Mouse (Mus musculus): ENCODE data around the gene Celf2. TPM values are rescaled to one million over a fixed set of nuclear protein-coding genes. Genes with fewer than 3 reads are reported as not detected.

Gene Celf2
- polyA plus RNA-seq, 1 experiment from 2014 or later, result 97.4 TPM

DNA sequence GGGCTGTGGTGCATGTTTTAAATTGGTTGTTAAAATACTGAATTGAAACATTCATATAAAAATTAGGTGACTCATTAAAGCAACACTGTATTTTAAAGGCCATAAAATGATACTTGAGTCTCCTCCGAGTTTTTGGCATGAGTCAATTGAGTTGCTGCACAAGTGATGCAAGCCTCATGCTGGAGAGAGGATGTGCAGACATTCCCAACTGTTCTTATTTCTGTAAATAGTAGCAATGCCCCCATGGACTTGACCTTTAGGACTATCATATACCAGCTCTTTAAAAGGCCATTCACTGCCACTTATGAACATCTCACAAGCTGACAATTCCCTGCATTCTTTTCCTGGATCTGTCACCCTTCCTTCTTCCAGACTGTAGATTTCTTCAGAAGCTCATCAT, 10.1 kb upstream of the Celf2 start:
- H3K4me3 ChIP-seq, result no peak overlapping the region
- no peaks in the 10 kb centered on the region for H3K4me1 ChIP-seq
- no peak overlapping the region for H3K9ac ChIP-seq
- H3K9me3 ChIP-seq, result no peaks in the 10 kb centered on the region
- H3K36me3 ChIP-seq, result no peaks in the 10 kb centered on the region
- ATAC-seq (ENCODE audit: borderline replicate concordance, extremely low read depth, low FRiP score, low TSS enrichment), result peak; percentile 35; the same call in 1 of the 2 replicates
- H3K4me2 ChIP-seq, result no peak overlapping the region
- 53% methylated on average over 1 of the region's 1 CpGs for WGBS
- H3K27ac ChIP-seq, result no peak overlapping the region
- H3K27me3 ChIP-seq, result no peaks in the 10 kb centered on the region

DNA sequence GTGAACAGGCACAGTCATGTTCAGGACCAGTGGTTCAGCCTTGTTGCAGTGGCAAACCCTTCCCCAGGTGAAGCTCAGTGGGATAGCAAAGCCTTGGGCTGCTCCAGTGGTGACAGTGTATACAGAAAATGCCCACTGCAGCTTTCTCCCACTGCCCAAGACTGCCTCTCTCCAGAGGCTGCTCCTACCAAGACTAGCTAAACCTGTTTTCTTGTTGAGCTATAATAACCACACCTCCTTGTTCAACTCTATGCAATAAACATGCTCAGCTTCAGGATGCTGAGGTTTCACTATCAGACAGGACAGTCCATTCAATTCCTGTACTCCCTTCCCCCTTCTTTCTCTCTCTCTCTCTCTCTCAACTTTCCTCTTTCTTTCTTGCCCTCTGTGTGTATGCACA, 15.9 kb downstream of the Celf2 start:
- H3K9ac ChIP-seq, result no peak overlapping the region
- ATAC-seq (ENCODE audit: borderline replicate concordance, extremely low read depth, low FRiP score, low TSS enrichment), result no peak
- no peak overlapping the region for H3K4me3 ChIP-seq

GRCm38 (mm10) chr2:7484974-7485373, 24.4 kb downstream of the Celf2 start:
- no peak for ATAC-seq (ENCODE audit: borderline replicate concordance, extremely low read depth, low FRiP score, low TSS enrichment)
- Histone ChIP-seq H3K4me1 (no peaks in the 10 kb centered on the region), H3K9ac (no peak overlapping the region), H3K4me3 (no peak overlapping the region), H3K4me2 (no peak overlapping the region), H3K27me3 (no peaks in the 10 kb centered on the region), H3K9me3 (no peaks in the 10 kb centered on the region), H3K36me3 (no peaks in the 10 kb centered on the region), H3K27ac (no peak overlapping the region)
- WGBS, result 68% methylated on average over 2 of the region's 2 CpGs

More for the DNA sequence above, 15.9 kb downstream of the Celf2 start:
- Histone ChIP-seq H3K27ac (no peak overlapping the region), H3K27me3 (no peaks in the 10 kb centered on the region), H3K36me3 (no peaks in the 10 kb centered on the region), H3K4me1 (no peaks in the 10 kb centered on the region), H3K4me2 (no peak overlapping the region), H3K9me3 (no peaks in the 10 kb centered on the region)

- Histone ChIP-seq H3K9me3 (no peaks in the 10 kb centered on the region), H3K27ac (no peak overlapping the region), H3K36me3 (no peaks in the 10 kb centered on the region), H3K4me1 (no peaks in the 10 kb centered on the region), H3K9ac (no peak overlapping the region), H3K4me3 (no peak overlapping the region), H3K27me3 (no peaks in the 10 kb centered on the region), H3K4me2 (no peak overlapping the region)
- WGBS, result 73% methylated on average over 4 of the region's 4 CpGs
- no peak for ATAC-seq (ENCODE audit: borderline replicate concordance, extremely low read depth, low FRiP score, low TSS enrichment)
Measured at GRCm38 (mm10) chr2:7482062-7482461, 27.3 kb downstream of the Celf2 start.

DNA sequence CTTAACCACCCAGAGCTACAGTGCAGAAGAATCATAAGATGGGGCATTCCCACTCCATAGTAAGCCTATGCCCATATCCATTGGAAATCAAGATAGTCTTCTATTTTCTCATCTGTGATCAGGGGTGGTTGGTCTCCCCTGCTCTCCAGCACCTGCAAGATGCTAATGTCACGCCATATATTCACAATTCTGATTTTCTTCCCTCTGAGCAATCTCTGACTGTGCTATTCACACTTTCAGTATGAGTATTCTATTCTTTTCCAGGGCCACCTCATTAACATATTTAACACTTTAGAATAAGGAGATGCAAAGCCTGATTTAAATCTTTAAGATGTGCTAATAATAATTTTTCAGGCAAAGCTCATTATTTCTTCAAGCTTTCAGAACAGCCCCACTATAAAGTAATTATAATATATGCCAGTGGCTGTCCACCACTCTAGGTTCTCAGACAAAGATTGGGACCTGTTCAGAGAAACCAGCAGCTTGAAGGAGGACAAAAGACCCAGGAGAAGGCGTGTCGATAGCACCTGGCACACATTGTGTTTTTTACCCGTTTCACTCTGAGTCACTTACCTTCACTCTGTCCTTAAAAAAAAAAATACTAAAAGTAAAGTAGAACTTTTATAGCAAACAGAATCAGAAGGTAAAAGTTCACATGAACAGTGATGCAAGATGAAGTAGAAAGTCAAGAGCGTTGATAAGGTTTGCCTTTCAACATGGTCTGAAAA, 48.9 kb downstream of the Celf2 start:
- no peak overlapping the region for H3K4me2 ChIP-seq
- no peaks in the 10 kb centered on the region for H3K27me3 ChIP-seq
- H3K4me3 ChIP-seq, result no peak overlapping the region
- H3K9me3 ChIP-seq, result no peaks in the 10 kb centered on the region
- H3K27ac ChIP-seq, result no peak overlapping the region
- H3K9ac ChIP-seq, result no peak overlapping the region
- WGBS, result 57% methylated on average over 5 of the region's 5 CpGs
- no peaks in the 10 kb centered on the region for H3K36me3 ChIP-seq
- H3K4me1 ChIP-seq, result no peaks in the 10 kb centered on the region
- no peak for ATAC-seq (ENCODE audit: borderline replicate concordance, extremely low read depth, low FRiP score, low TSS enrichment)

- no peak overlapping the region for H3K27ac ChIP-seq
- H3K27me3 ChIP-seq, result no peaks in the 10 kb centered on the region
- H3K4me2 ChIP-seq, result no peak overlapping the region
- 65% methylated on average over 8 of the region's 8 CpGs for WGBS
- no peak overlapping the region for H3K9ac ChIP-seq
- no peak overlapping the region for H3K4me3 ChIP-seq
- no peaks in the 10 kb centered on the region for H3K4me1 ChIP-seq
- no peaks in the 10 kb centered on the region for H3K36me3 ChIP-seq
- no peak for ATAC-seq (ENCODE audit: borderline replicate concordance, extremely low read depth, low FRiP score, low TSS enrichment)
- H3K9me3 ChIP-seq, result no peaks in the 10 kb centered on the region
Measured at GRCm38 (mm10) chr2:7438721-7439282, 70.6 kb downstream of the Celf2 start.

DNA sequence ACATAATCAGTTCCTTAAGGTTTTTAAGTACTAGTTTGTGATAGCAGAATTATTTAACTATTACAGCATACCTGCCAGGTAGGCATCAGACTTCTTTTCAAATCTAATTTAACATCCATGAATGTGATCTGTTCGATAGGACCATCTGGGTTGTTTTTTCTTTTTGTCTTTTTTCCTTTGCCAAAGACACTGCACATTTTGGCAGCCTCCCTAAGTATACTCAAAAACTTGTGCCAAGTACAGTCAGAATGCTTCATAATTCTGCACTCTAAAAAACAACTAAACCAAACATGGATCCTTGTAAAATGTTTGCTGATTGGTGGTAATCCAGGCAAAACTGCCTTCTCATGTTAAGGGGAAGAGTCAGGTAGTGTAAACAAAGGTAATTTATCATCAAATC, 82.9 kb downstream of the Celf2 start:
- H3K27ac ChIP-seq, result no peak overlapping the region
- 47% methylated on average over 1 of the region's 1 CpGs for WGBS
- H3K4me3 ChIP-seq, result no peak overlapping the region
- no peaks in the 10 kb centered on the region for H3K27me3 ChIP-seq
- no peak for ATAC-seq (ENCODE audit: borderline replicate concordance, extremely low read depth, low FRiP score, low TSS enrichment)
- H3K4me1 ChIP-seq, result no peaks in the 10 kb centered on the region
- H3K9ac ChIP-seq, result no peak overlapping the region
- no peaks in the 10 kb centered on the region for H3K9me3 ChIP-seq
- H3K4me2 ChIP-seq, result no peak overlapping the region
- H3K36me3 ChIP-seq, result no peaks in the 10 kb centered on the region

DNA sequence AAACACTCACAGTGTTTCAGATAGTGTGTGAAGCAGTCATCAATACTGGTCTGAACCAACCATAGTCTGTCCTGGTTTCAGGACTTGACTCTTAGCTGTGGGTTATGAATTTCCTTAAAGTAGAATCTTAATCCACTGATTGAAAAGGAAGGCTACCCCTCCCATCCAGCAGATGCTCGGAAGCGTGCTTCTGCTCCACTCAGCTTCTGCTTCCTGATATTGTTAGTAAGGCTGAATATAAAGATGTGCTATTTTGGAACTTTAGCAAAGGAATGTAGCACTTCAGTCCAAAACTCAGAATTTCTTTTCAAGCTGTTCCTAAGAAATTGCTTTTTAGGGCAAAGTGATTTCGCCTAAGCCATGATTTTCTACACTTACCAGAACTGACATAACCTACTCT, 108.8 kb downstream of the Celf2 start:
- Histone ChIP-seq H3K9ac (no peak overlapping the region), H3K27ac (no peak overlapping the region), H3K9me3 (no peaks in the 10 kb centered on the region), H3K27me3 (no peaks in the 10 kb centered on the region), H3K4me1 (no peaks in the 10 kb centered on the region), H3K36me3 (no peaks in the 10 kb centered on the region), H3K4me2 (no peak overlapping the region), H3K4me3 (no peak overlapping the region)
- ATAC-seq (ENCODE audit: borderline replicate concordance, extremely low read depth, low FRiP score, low TSS enrichment), result no peak
- WGBS, result 73% methylated on average over 3 of the region's 3 CpGs

DNA sequence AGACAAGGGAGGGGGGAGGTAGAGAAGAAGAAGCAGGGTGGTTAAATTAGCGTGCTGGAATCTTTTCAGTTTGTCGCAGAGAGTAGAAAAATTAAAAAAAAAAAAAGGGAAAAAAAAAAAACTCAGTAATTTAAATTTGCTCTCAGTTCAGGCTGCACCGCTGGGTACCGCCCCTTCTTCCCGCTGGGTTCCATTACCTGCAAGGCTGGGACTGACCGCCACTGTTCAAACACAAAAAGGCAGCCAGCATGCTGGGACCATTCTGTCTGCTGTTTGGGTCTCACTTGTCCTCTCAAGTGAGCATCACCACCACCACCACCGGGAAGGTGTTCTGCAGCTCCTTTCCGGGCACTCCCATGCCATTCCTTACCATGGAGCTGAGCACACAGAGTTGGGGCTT, 113.4 kb downstream of the Celf2 start:
- Histone ChIP-seq H3K4me2 (no peak overlapping the region), H3K9me3 (no peaks in the 10 kb centered on the region), H3K27ac (no peak overlapping the region), H3K4me3 (no peak overlapping the region), H3K4me1 (no peaks in the 10 kb centered on the region), H3K36me3 (no peaks in the 10 kb centered on the region), H3K27me3 (no peaks in the 10 kb centered on the region), H3K9ac (no peak overlapping the region)
- 50% methylated on average over 8 of the region's 8 CpGs for WGBS
- ATAC-seq (ENCODE audit: borderline replicate concordance, extremely low read depth, low FRiP score, low TSS enrichment), result no peak

- H3K4me3 ChIP-seq, result no peak overlapping the region
- WGBS, result 66% methylated on average over 7 of the region's 7 CpGs
- H3K27me3 ChIP-seq, result no peaks in the 10 kb centered on the region
- H3K36me3 ChIP-seq, result no peaks in the 10 kb centered on the region
- no peak for ATAC-seq (ENCODE audit: borderline replicate concordance, extremely low read depth, low FRiP score, low TSS enrichment)
- no peak overlapping the region for H3K9ac ChIP-seq
- no peaks in the 10 kb centered on the region for H3K4me1 ChIP-seq
- no peak overlapping the region for H3K27ac ChIP-seq
- no peaks in the 10 kb centered on the region for H3K9me3 ChIP-seq
- H3K4me2 ChIP-seq, result no peak overlapping the region
Measured at GRCm38 (mm10) chr2:7395473-7395872, 113.9 kb downstream of the Celf2 start.

DNA sequence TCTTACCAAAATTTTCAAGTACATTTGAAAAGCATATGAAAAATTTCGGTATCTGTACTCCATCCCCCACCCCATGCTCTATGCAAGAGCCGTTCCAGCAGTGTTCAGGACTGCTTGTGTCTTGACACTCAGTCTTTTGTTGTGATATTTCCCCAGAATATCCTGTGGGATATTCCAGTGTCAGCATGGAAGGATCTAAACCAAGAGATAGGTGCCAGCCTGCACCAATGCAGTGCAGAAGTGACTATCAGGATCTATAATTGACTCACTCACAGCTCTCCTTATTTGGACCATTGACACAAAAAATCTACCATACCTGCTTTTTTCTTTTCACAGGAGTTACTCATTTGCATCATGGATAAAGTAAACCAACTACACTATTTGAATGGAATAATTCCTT, 116.9 kb downstream of the Celf2 start:
- H3K9ac ChIP-seq, result no peak overlapping the region
- WGBS, result 85% methylated on average over 2 of the region's 2 CpGs
- H3K36me3 ChIP-seq, result no peaks in the 10 kb centered on the region
- no peaks in the 10 kb centered on the region for H3K9me3 ChIP-seq
- H3K4me3 ChIP-seq, result no peak overlapping the region
- H3K27me3 ChIP-seq, result no peaks in the 10 kb centered on the region
- H3K4me1 ChIP-seq, result no peaks in the 10 kb centered on the region
- no peak overlapping the region for H3K27ac ChIP-seq
- H3K4me2 ChIP-seq, result no peak overlapping the region
- ATAC-seq (ENCODE audit: borderline replicate concordance, extremely low read depth, low FRiP score, low TSS enrichment), result no peak

GRCm38 (mm10) chr2:7389264-7389663, 120.1 kb downstream of the Celf2 start:
- 72% methylated on average over 5 of the region's 5 CpGs for WGBS
- ATAC-seq (ENCODE audit: borderline replicate concordance, extremely low read depth, low FRiP score, low TSS enrichment), result no peak
- Histone ChIP-seq H3K9me3 (no peaks in the 10 kb centered on the region), H3K4me3 (no peak overlapping the region), H3K36me3 (no peaks in the 10 kb centered on the region), H3K27me3 (no peaks in the 10 kb centered on the region), H3K9ac (no peak overlapping the region), H3K27ac (no peak overlapping the region), H3K4me2 (no peak overlapping the region), H3K4me1 (no peaks in the 10 kb centered on the region)
